Mouse (Mus musculus): Measurements from ENCODE around the gene Fam240a. TPM values are rescaled to one million over a fixed set of nuclear protein-coding genes. Genes with fewer than 3 reads are reported as not detected.

Fam240a gene
- polyA plus RNA-seq, 1 experiment from 2014 or later: not detected

GRCm38 (mm10) chr9:110873681-110874659, 42.7 kb downstream of the Fam240a start:
- ATAC-seq: peak; percentile 72
- 9% methylated on average over 40 of the region's 40 CpGs for WGBS
- Histone ChIP-seq H3K9me3 (no peaks in the 10 kb centered on the region), H3K9ac (replicated peaks) (peak overlapping the region; percentile 60), H3K4me3 (replicated peaks) (peak overlapping the region; percentile 36), H3K27ac (peak overlapping the region; percentile 62; the same call in 1 of the 2 replicates), H3K4me1 (replicated peaks) (peaks cover 24% of the 10 kb centered on the region), H3K4me2 (replicated peaks) (peak overlapping the region; percentile 58), H3K36me3 (no peaks in the 10 kb centered on the region), H3K27me3 (peaks cover 32% of the 10 kb centered on the region)

- Histone ChIP-seq H3K9ac (replicated peaks) (no peak overlapping the region), H3K27ac (no peak overlapping the region), H3K9me3 (no peaks in the 10 kb centered on the region), H3K36me3 (no peaks in the 10 kb centered on the region), H3K27me3 (peaks cover 20% of the 10 kb centered on the region), H3K4me2 (replicated peaks) (no peak overlapping the region), H3K4me3 (replicated peaks) (no peak overlapping the region), H3K4me1 (replicated peaks) (peaks cover 24% of the 10 kb centered on the region)
- WGBS: 19% methylated on average over 7 of the region's 7 CpGs
- no peak for ATAC-seq
Observed at GRCm38 (mm10) chr9:110871030-110871429, 45.6 kb downstream of the Fam240a start.

Small RNAs within 50 kb of the gene (microRNA-seq; reads per million reads assigned to microRNA genes)
- not detected for gene Gm24269

Other genes with a start within 250 kb of the Fam240a start
- gene Myl3, start 175.0 kb downstream of the Fam240a start, polyA plus RNA-seq (2015; fragmentation: Nextera tagmentation; extraction: Ambion mirVana): not detected in 2 replicates
- gene Pth1r, start 169.7 kb downstream of the Fam240a start, polyA plus RNA-seq (2015; fragmentation: Nextera tagmentation; extraction: Ambion mirVana): 9.2 and 11.2 TPM in 2 replicates
- not detected in 2 replicates for gene Prss42, start 118.7 kb downstream of the Fam240a start, polyA plus RNA-seq (2015; fragmentation: Nextera tagmentation; extraction: Ambion mirVana)
- gene Prss44, start 102.9 kb downstream of the Fam240a start, polyA plus RNA-seq (2015; fragmentation: Nextera tagmentation; extraction: Ambion mirVana): not detected in 2 replicates
- not detected in 2 replicates for gene Prss43, start 90.2 kb downstream of the Fam240a start, polyA plus RNA-seq (2015; fragmentation: Nextera tagmentation; extraction: Ambion mirVana)
- not detected in 2 replicates for gene Prss45, start 82.3 kb downstream of the Fam240a start, polyA plus RNA-seq (2015; fragmentation: Nextera tagmentation; extraction: Ambion mirVana)
- not detected in 2 replicates for gene Prss46, start 72.4 kb downstream of the Fam240a start, polyA plus RNA-seq (2015; fragmentation: Nextera tagmentation; extraction: Ambion mirVana)
- gene Prss50, start 58.9 kb downstream of the Fam240a start, polyA plus RNA-seq (2015; fragmentation: Nextera tagmentation; extraction: Ambion mirVana): 0.24 TPM in 1 of 2 replicates, not detected in the other
- 0.98 and 1.2 TPM in 2 replicates for gene Als2cl, start 37.0 kb downstream of the Fam240a start, polyA plus RNA-seq (2015; fragmentation: Nextera tagmentation; extraction: Ambion mirVana)
- gene Tmie, start 36.7 kb downstream of the Fam240a start, polyA plus RNA-seq (2015; fragmentation: Nextera tagmentation; extraction: Ambion mirVana): 0.49 and 0.74 TPM in 2 replicates
- gene Tdgf1, start 29.3 kb upstream of the Fam240a start, polyA plus RNA-seq (2015; fragmentation: Nextera tagmentation; extraction: Ambion mirVana): not detected in 2 replicates
- 0.30 and 0.71 TPM in 2 replicates for gene Lrrc2, start 34.7 kb upstream of the Fam240a start, polyA plus RNA-seq (2015; fragmentation: Nextera tagmentation; extraction: Ambion mirVana)
- not detected in 2 replicates for gene Rtp3, start 73.7 kb upstream of the Fam240a start, polyA plus RNA-seq (2015; fragmentation: Nextera tagmentation; extraction: Ambion mirVana)
- 0.54 and 0.61 TPM in 2 replicates for gene Ltf, start 102.4 kb upstream of the Fam240a start, polyA plus RNA-seq (2015; fragmentation: Nextera tagmentation; extraction: Ambion mirVana)
- gene Ccrl2, start 140.7 kb upstream of the Fam240a start, polyA plus RNA-seq (2015; fragmentation: Nextera tagmentation; extraction: Ambion mirVana): 1.8 and 2.1 TPM in 2 replicates
- gene Lrrfip2, start 200.7 kb upstream of the Fam240a start, polyA plus RNA-seq (2015; fragmentation: Nextera tagmentation; extraction: Ambion mirVana): 44.8 and 47.6 TPM in 2 replicates